Comparison of ENCODE assay signal across 25 mouse cellular contexts in genomic region chr10:69795656-69796055, GRCm38 (mm10).
DNase-seq lines count a peak whose midpoint lies in the region; ATAC-seq and TF ChIP-seq lines count a peak whose summit lies in the region.
"Had no signal": no experiment of that assay in that cellular context is flagged by ENCODE, and none has a peak within 500 bp of the region (broad histone marks: within the 10 kb centered on the region; RNA-seq: fewer than 3 reads in every experiment).

No protein-coding gene starts in this region.

- no peak overlapping the region for H3K4me3 ChIP-seq in hindbrain, embryonic 13.5 days
- no peak overlapping the region for H3K4me3 ChIP-seq in hindbrain, postnatal 0 days (ENCODE audit: low read length)
- H3K4me3 ChIP-seq: embryonic facial prominence, embryonic 12.5 days; forebrain, embryonic 15.5 days; hindbrain, embryonic 10.5 days; limb, embryonic 13.5 days; lung, embryonic 15.5 days; midbrain, embryonic 10.5 days; midbrain, embryonic 15.5 days had no signal

- ATAC-seq in hindbrain, embryonic 13.5 days (ENCODE audit: low FRiP score): no peak
- no peak for ATAC-seq in hindbrain, postnatal 0 days
- ATAC-seq: activated CD4-positive, CD25-positive, alpha-beta regulatory T cell, adult 4 months; intestine, postnatal 0 days; midbrain, embryonic 15.5 days had no signal

- H3K4me1 ChIP-seq in hindbrain, embryonic 13.5 days (replicated peaks): peaks cover 28% of the 10 kb centered on the region
- H3K4me1 ChIP-seq in hindbrain, postnatal 0 days (ENCODE audit: insufficient read depth, low read length): peaks cover 9% of the 10 kb centered on the region; the same call in 1 of the 2 replicates
- H3K4me1 ChIP-seq: hindbrain, embryonic 10.5 days; lung, embryonic 15.5 days; midbrain, embryonic 10.5 days had no signal

- H3K36me3 ChIP-seq in hindbrain, embryonic 13.5 days: no peaks in the 10 kb centered on the region
- no peaks in the 10 kb centered on the region for H3K36me3 ChIP-seq in hindbrain, postnatal 0 days (ENCODE audit: insufficient read depth, low read length)
- H3K36me3 ChIP-seq: embryonic facial prominence, embryonic 12.5 days; forebrain, embryonic 15.5 days; hindbrain, embryonic 10.5 days; limb, embryonic 13.5 days; lung, embryonic 15.5 days; midbrain, embryonic 10.5 days; midbrain, embryonic 15.5 days had no signal

- H3K27ac ChIP-seq in hindbrain, embryonic 13.5 days: peak overlapping the region; percentile 55; the same call in 1 of the 2 replicates
- no peak overlapping the region for H3K27ac ChIP-seq in hindbrain, postnatal 0 days
- H3K27ac ChIP-seq: embryonic facial prominence, embryonic 12.5 days; hindbrain, embryonic 10.5 days; limb, embryonic 13.5 days; lung, embryonic 15.5 days; midbrain, embryonic 10.5 days had no signal

- WGBS in hindbrain, embryonic 13.5 days: 80% methylated on average over 3 of the region's 3 CpGs
- 88% methylated on average over 3 of the region's 3 CpGs for WGBS in hindbrain, postnatal 0 days

- no peak overlapping the region for H3K9ac ChIP-seq in hindbrain, embryonic 13.5 days
- no peak overlapping the region for H3K9ac ChIP-seq in hindbrain, postnatal 0 days (replicated peaks; ENCODE audit: low read length)
- H3K9ac ChIP-seq: embryonic facial prominence, embryonic 12.5 days; forebrain, embryonic 15.5 days; limb, embryonic 13.5 days; lung, embryonic 15.5 days; midbrain, embryonic 15.5 days had no signal

- DNase-seq in cerebellum, postnatal 10 days: peak; percentile 37 to 44
- DNase-seq in cerebellum, postnatal 4 days (ENCODE audit: low spot score in 2 of 2): no peak
- no peak for DNase-seq in hindbrain, postnatal 0 days (ENCODE audit: low spot score)
- peak; percentile 24 for DNase-seq in right cerebral cortex, postnatal 14 days
- no peak for DNase-seq in right cerebral cortex, postnatal 25 days
- DNase-seq in spleen, adult 18-20 months: no peak
- DNase-seq: adrenal gland, adult 2 months; adrenal gland, postnatal 36 days; embryo, embryonic 11 days; kidney, adult 9 months; layer of hippocampus, adult 9-11 months; thymus, adult 18-20 months; thymus, postnatal 25 days had no signal

- no peaks in the 10 kb centered on the region for H3K27me3 ChIP-seq in hindbrain, embryonic 13.5 days
- no peaks in the 10 kb centered on the region for H3K27me3 ChIP-seq in hindbrain, postnatal 0 days (ENCODE audit: insufficient read depth, low read length)
- H3K27me3 ChIP-seq: embryonic facial prominence, embryonic 12.5 days; forebrain, embryonic 15.5 days; limb, embryonic 13.5 days; lung, embryonic 15.5 days; midbrain, embryonic 15.5 days had no signal

- no peak for TF ChIP-seq CTCF in hindbrain, postnatal 0 days (IDR thresholded peaks at IDR 0.05; ENCODE audit: low read depth)

- H3K9me3 ChIP-seq in hindbrain, embryonic 13.5 days: no peaks in the 10 kb centered on the region
- no peaks in the 10 kb centered on the region for H3K9me3 ChIP-seq in hindbrain, postnatal 0 days (ENCODE audit: low read length)
- H3K9me3 ChIP-seq: embryonic facial prominence, embryonic 12.5 days; forebrain, embryonic 15.5 days; hindbrain, embryonic 10.5 days; lung, embryonic 15.5 days; midbrain, embryonic 10.5 days; midbrain, embryonic 15.5 days had no signal

- H3K4me2 ChIP-seq in hindbrain, embryonic 13.5 days: no peak overlapping the region
- H3K4me2 ChIP-seq in hindbrain, postnatal 0 days (ENCODE audit: low read depth, low read length): no peak overlapping the region
- H3K4me2 ChIP-seq: embryonic facial prominence, embryonic 12.5 days; forebrain, embryonic 15.5 days; heart, embryonic 11.5 days; limb, embryonic 13.5 days; liver, embryonic 11.5 days; lung, embryonic 15.5 days; midbrain, embryonic 15.5 days had no signal

Comparison
In these comparisons a context has a peak if more than half of its experiments do, and no peak if none do; other contexts are left out.
1. DNase-seq: peak in cerebellum, postnatal 10 days (2 of 2) and right cerebral cortex, postnatal 14 days (single experiment); none in cerebellum, postnatal 4 days (0 of 2), hindbrain, postnatal 0 days (single experiment), right cerebral cortex, postnatal 25 days (single experiment) and spleen, adult 18-20 months (0 of 2).